Mouse (Mus musculus) lung, adult 2 months (tissue): ENCODE measurements around the gene Rftn1.

Experiments used
- CTCF ChIP-seq: fragments of 200-500 bp; IDR thresholded peaks from 2 replicates; pipeline ENCODE4 v1.5.1; 2011; ENCODE audit warnings: mild to moderate bottlenecking, low read length, control low read depth; ENCODE audit not compliant: insufficient read depth
- POLR2A ChIP-seq: fragments of 200-500 bp; IDR thresholded peaks from 2 replicates; pipeline ENCODE4 v1.6.1; 2011; ENCODE audit warnings: low read depth, mild to moderate bottlenecking, control low read depth, low read length, borderline replicate concordance; ENCODE audit errors: extremely low read depth

DNA sequence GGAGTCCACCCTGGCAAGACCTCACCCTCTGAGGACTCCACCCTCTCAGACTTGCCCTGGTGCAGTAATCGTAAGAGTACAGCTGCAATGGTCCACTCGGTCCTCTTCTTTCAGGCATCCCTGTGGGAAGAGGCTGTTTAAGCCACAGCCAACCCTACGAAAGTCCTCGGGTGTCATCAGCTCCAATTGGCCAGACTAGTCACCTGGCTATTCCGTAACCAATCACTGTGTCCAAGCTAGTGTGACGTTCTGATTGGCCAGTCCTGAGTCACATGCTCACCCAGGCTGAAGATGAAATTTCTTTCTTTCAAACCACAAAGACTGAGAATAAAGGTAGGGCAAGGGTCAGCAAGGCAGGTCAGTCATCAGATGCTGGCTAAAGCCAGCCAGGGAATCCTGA, 19.4 kb upstream of the Rftn1 start:
- no peak for TF ChIP-seq CTCF
- TF ChIP-seq POLR2A: no peak
